Mouse (Mus musculus): ENCODE measurements around the gene Numb.

The Numb gene

GRCm38 (mm10) chr12:83848595-83849231, 73.0 kb downstream of the Numb start:
- DNase-seq, result no peak

GRCm38 (mm10) chr12:83847877-83848276, 73.9 kb downstream of the Numb start:
- DNase-seq, result no peak

DNA sequence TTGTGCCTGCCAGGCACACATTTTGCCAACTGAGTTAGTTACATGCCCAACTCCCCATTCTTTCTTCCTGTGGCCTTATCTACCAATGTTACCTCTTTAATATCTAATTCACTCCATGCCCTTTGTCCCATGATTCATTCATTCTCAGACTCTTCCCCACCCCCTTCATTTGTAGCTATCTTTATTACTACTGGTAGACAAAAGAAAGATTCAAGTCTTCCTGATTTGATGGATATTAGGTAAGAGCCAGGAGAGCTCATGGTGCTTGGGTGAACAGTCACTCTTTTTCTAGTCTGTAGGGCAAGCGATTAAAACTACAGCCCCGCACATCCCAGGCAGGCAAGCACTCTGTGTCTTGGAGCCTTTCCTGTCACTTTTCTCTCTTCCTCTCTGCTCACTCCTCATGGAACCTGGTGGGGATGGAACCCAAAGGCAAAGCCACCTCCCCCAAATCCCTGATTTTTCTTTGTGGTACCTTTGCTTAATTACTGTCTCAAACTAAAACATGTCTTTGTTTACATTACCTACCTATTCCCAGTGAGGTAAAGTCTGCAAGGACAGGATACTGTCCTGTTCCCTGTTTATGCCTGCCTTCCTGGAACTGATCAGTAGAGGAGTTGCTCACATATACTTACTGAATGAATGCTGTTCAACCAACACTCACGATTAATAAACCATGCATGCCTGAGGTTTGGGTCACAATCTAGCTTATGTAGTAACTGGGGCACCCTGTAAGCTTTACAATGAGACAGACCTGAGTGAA, 78.9 kb downstream of the Numb start:
- DNase-seq, result no peak

DNA sequence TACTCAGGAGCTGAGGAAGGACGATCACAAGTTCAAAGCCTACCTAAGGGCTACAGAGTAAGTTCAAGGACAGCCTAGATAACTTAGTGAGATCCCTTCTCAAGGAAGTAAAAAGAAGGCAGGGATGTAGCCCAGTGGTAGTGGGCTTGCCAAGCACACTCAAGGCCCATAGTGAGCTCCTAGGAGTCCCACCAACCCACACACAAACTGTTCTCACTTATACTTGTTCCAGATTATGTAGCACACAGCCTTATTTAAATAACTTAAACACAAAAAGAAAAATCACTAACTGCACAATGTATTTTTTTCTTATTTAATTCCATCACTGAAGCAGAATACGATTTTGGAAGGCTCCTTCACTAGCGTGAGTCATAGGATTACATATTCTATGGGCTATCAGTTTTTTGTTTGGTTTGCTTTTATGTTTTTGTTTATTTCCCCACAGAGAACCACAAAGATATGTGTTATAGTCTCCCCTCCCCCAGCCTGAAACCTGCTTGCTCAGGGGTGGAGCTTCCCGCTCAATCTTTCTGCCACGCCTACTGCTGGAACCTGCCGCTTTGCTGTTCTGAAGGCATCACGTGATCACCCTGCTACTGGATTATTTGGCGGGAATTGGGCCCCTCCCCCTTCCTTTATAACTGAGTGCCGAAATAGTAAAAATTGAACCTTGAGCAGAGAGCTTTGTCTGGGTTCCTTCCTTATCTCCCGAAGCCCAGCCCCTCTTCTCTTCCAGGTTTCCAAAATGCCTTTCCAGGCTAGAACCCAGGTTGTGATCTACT, 80.1 kb downstream of the Numb start:
- DNase-seq, result no peak

- DNase-seq, result no peak
These were observed 87.8 kb downstream of the Numb start for GRCm38 (mm10) chr12:83833979-83834378.

GRCm38 (mm10) chr12:83830424-83830823, 91.3 kb downstream of the Numb start:
- no peak for DNase-seq

DNA sequence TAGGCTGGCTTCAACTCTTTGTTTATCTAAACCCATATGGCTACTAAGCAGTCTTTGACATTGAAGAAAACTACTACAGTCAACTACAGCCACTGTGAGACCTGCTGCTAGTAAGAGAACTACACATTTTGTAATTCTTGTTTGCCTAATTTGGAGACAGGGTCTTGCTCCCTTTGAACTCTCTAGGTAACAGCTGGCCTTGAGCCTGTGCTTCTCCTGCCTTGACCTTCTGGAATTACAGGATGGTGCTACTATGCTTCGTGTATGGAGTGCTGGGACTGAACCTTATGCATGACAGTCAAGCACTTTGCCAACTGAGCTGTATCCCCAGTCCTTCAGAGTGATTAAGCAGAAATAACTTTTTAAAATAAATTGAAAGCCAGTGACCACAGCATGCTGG, 105.1 kb downstream of the Numb start:
- DNase-seq, result no peak

- no peak for DNase-seq
These were observed 109.8 kb downstream of the Numb start for GRCm38 (mm10) chr12:83811901-83812300.

DNA sequence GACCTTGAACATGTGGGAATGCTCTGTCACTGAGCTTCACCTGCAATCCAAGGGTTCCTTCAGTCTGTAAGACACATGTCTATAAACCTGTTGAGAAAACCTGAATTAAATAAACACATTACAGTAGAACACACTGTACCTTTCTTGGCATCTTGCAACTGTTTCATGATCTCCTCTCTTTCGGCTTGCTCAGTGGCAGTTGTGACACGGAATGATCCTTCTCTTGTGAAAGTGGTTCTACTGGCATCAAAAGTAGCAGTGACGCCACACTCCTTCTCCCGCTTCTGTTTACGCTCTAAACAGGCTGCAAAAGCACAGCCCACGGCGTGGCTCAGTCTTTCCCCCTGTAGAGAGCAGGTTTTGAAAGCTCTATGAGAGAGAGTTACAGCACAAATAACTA, 118.1 kb downstream of the Numb start:
- DNase-seq, result no peak

DNA sequence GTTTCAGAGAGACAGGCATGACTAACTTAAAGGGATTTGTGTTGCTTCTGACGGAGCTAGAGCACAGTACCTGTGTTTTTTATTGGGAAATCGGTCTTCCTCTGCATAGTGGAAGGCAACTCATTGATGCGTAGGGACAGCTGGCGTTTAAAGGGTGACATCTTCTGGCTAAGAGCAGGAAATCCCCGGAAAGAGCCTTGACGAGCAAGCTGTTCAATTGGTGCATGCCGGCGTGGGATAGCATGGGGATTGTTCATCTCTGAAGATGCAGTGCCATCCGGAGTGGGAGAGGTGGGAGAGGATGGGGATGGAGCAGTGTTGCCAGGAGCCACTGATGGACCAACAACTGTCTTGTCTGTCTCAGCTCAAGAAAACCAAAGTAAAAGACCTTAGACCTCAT, 120.8 kb downstream of the Numb start:
- DNase-seq, result no peak

DNA sequence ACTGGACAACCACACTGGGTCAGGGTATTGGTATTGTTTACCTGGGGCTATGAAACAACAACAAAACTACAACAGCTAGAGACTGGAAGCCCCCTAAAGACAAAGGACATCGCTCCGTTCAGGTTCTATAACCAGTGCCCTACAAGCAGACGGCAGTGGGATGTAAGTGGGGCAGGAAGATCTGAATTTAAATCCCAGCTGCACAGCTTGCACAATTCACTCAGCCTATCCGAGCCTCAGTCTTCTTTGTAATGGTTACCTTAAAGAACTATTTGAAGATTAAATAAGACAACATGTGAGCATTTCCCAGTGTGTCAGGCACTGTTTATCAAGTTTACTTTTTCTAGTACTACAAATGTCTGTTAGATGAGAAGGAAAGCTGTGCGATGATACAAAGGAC, 123.4 kb downstream of the Numb start:
- DNase-seq, result no peak

GRCm38 (mm10) chr12:83795586-83795985, 126.1 kb downstream of the Numb start:
- no peak for DNase-seq

DNA sequence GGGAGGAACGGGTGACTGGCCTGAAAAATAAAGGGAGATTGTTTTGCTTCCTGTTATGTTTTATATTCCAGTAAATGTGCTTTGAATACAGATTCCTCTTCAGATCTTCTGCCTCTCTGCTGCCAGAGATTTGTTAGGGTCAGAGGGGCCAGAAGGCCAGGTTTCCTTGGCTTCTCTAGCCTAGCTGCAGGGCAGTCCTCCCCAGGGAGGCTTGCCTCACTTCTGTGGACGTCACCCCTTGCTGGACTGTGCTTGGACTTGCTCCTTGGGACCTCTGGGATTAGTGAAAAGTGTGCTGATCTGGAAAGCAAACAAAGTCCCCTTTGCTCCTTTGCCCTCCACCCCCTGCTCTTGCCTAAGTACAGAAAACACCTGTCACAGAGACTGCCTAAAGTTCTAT, 126.7 kb downstream of the Numb start:
- DNase-seq, result peak; percentile 58

DNA sequence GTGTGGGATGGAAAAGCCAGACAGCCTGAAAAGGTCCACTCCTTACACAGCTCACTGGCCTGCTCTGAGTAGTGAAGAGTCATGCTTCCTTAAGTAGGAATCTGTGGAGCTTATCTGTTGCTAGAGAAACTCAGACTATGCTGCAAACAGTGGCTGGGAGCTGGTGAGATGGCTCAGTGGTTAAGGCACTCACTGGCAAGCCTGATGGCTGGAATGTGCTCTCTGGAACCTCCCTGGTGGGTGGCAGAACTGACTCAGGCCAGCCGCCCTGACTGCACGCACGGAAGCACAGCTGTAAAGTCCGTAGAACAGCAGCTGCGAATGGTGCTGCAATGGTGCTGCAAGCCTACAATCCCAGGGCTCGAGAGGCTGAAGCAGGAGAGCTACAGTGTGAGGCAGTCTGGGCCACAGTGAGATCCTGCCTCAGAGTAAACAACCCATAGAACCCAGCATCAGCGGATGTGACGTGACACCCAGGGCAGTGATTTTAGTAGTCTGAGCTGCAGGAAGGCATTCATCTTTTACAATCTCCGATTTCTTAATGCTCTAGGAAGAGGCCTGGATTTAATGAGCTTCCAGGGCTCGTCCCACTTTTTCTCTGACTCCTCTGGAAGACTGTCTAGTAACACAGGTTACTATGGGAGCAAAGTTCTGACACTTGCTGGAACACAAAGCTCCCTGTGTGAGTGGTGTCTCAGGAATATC, 128.9 kb downstream of the Numb start:
- DNase-seq, result peak; percentile 31

GRCm38 (mm10) chr12:83791737-83792136, 130.0 kb downstream of the Numb start:
- DNase-seq, result no peak

GRCm38 (mm10) chr12:83790749-83791148, 131.0 kb downstream of the Numb start:
- no peak for DNase-seq

DNA sequence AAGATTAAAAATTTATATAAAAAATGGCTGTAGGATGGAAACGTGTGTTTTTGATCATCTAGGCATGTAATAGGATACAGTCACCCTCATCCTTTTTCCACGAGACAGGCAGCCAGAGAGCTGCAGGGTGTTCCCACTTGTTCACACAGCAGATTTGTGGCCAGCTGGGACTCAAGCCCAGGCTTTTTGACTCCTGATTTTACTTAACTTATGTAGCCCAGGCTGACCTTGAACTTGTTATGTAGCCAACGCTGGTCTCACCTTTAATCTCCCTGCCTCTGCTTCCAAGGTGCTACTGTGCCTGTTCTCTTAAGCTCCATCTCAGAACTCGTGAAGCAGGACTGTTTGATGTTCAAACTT, 132.0 kb downstream of the Numb start:
- DNase-seq, result no peak

DNA sequence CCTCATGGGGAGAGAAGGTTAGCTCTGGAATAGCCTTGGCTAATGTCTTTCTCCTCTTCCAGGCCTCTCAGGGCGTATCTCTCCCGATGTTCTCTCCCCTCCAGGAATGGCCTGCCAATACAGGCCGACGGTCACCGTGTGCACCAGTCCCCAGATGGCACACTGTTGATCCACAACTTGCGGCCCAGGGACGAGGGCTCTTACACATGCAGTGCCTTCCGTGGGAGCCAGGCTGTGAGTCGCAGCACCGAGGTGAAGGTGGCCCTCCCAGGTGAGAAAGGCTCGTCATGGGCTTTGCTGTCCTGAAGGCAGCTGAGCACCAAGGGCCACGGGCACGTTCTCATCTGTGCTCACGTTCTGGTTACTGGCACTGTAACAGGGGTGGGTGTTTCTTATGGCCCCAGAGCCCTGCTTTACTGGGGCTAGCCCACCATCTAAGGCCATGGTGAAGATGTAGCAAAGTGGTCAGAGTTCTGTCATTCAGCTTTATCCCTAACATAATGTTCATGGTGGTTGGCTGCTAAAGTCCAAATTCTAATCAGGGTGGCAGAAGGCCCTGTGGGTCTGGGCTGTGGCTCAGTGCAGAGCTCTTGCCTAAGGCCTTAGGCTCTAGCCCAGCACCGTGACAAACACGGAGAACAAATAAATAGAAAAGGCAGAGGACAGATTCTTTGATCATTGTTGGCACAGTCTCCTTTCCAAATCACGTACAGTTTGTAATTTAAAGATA, 132.5 kb downstream of the Numb start:
- no peak for DNase-seq

GRCm38 (mm10) chr12:83785305-83785704, 136.4 kb downstream of the Numb start:
- DNase-seq, result no peak

GRCm38 (mm10) chr12:83782669-83783068, 139.1 kb downstream of the Numb start:
- no peak for DNase-seq

DNA sequence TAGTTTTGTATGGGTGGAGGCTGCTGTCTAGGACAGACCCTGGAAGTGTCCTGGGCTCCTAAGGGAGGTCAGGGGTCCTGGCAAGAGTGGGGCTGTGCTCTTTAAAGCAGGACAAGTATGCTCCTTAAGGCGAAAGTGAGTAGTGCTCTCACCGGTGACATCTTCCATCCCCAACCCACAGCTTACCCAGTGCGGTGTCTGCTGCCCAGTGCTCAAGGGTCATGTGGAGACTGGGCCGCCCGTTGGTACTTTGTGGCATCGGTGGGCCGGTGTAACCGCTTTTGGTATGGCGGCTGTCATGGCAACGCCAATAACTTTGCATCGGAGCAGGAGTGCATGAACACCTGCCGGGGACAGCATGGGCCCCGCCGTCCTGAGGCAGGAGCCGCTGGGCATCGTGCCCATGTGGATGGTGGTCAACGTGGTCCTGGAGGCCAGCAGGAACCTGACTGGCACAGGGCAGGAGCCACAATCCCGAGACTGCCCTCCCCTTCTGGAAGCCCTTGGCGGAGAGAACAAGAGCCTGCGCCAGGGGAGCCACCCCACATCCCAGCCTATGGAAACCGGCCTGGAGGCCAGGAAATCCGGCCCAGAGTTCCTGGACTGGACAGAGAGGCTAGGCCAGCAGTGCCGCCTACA, 140.0 kb downstream of the Numb start:
- no peak for DNase-seq

DNA sequence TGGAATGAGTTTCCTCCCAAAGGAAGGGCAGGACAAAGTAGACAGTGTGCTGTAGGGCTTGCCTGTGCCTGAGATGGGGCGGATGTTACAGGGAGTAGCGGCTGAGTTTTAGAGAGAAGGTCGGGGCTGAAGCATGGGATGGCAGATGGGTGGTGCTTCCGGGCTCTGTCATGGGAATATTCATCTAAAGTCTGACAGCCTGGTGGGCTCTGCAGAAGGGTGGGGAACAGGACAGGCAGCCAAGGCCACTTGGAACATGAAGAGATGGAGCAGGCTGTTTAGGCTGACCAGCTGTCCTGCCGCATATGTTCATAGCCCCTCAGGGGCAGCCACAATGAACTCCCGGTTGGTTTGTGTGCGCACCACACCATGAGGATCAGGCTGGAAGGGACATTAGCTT, 140.5 kb downstream of the Numb start:
- no peak for DNase-seq

Data from kidney, adult 9 months (tissue).